Comparison of ENCODE assay signal across 13 mouse cellular contexts in genomic region chr3:137998491-137999223, GRCm38 (mm10). TPM values are rescaled to one million over a fixed set of nuclear protein-coding genes. Genes with fewer than 3 reads are reported as not detected.
A peak's percentile ranks its signal among the peaks of the same experiment; 100 is the strongest.
DNase-seq lines count a peak whose midpoint lies in the region; ATAC-seq and TF ChIP-seq lines count a peak whose summit lies in the region.
"Had no signal": no experiment of that assay in that cellular context is flagged by ENCODE, and none has a peak within 500 bp of the region (broad histone marks: within the 10 kb centered on the region; RNA-seq: fewer than 3 reads in every experiment).

No protein-coding gene starts in this region.

- H3K4me1 ChIP-seq in heart, embryonic 16.5 days (ENCODE audit: control insufficient read depth, insufficient read depth, low read length): peaks cover 50% of the 10 kb centered on the region
- peaks cover 10% of the 10 kb centered on the region for H3K4me1 ChIP-seq in spleen, adult 2 months (ENCODE audit: control insufficient read depth, insufficient read depth, insufficient read length)
- H3K4me1 ChIP-seq in midbrain, embryonic 16.5 days (ENCODE audit: control insufficient read depth, insufficient read depth, low read length): peaks cover 4% of the 10 kb centered on the region; the same call in 1 of the 2 replicates
- H3K4me1 ChIP-seq: liver, embryonic 12.5 days had no signal

- DNase-seq in heart, postnatal 36 days: no peak
- no peak for DNase-seq in spleen, adult 2 months (ENCODE audit: low read depth in 1 of 2, low spot score in 2 of 2)
- no peak for DNase-seq in spleen, postnatal 4 days (ENCODE audit: low spot score in 2 of 2)
- no peak for DNase-seq in layer of hippocampus, postnatal 36 days
- DNase-seq in gastrocnemius, postnatal 4 days (ENCODE audit: low spot score in 2 of 2): no peak
- DNase-seq: adrenal gland, postnatal 25 days; cerebellum, adult 2 months; layer of hippocampus, adult 9-11 months had no signal

- H3K4me2 ChIP-seq in heart, embryonic 16.5 days (ENCODE audit: low read depth, low read length): peak overlapping the region; percentile 27
- H3K4me2 ChIP-seq in midbrain, embryonic 16.5 days (ENCODE audit: low read length): peak overlapping the region; percentile 17
- H3K4me2 ChIP-seq: liver, embryonic 12.5 days; midbrain, embryonic 12.5 days had no signal

- H3K27ac ChIP-seq in heart, embryonic 16.5 days (ENCODE audit: low read length): peak overlapping the region; percentile 46
- no peak overlapping the region for H3K27ac ChIP-seq in spleen, adult 2 months (ENCODE audit: insufficient read depth, low read length)
- H3K27ac ChIP-seq in midbrain, embryonic 16.5 days (ENCODE audit: low read length): no peak overlapping the region
- H3K27ac ChIP-seq: liver, embryonic 12.5 days; midbrain, embryonic 12.5 days had no signal

- H3K4me3 ChIP-seq in heart, embryonic 16.5 days (ENCODE audit: low read length): no peak overlapping the region
- peak overlapping the region; percentile 46 for H3K4me3 ChIP-seq in spleen, adult 2 months (ENCODE audit: extremely low read depth, insufficient read depth, insufficient read length)
- no peak overlapping the region for H3K4me3 ChIP-seq in midbrain, embryonic 16.5 days (ENCODE audit: low read depth, low read length)
- H3K4me3 ChIP-seq: liver, embryonic 12.5 days; midbrain, embryonic 12.5 days had no signal

- H3K9ac ChIP-seq in heart, embryonic 16.5 days (ENCODE audit: low read length): peak overlapping the region; percentile 32
- H3K9ac ChIP-seq in midbrain, embryonic 16.5 days (ENCODE audit: low read depth, low read length): no peak overlapping the region
- H3K9ac ChIP-seq: liver, embryonic 12.5 days; midbrain, embryonic 12.5 days had no signal

- H3K9me3 ChIP-seq in heart, embryonic 16.5 days (replicated peaks; ENCODE audit: control insufficient read depth, low read length): no peaks in the 10 kb centered on the region
- no peaks in the 10 kb centered on the region for H3K9me3 ChIP-seq in midbrain, embryonic 16.5 days (replicated peaks; ENCODE audit: control insufficient read depth, low read length, poor library complexity, severe bottlenecking)
- H3K9me3 ChIP-seq: liver, embryonic 12.5 days; midbrain, embryonic 12.5 days had no signal

- TF ChIP-seq POLR2A in spleen, adult 2 months (IDR thresholded peaks at IDR 0.05; ENCODE audit: low read depth, low read length): no peak

- H3K36me3 ChIP-seq in heart, embryonic 16.5 days (ENCODE audit: control insufficient read depth, insufficient read depth): no peaks in the 10 kb centered on the region
- no peaks in the 10 kb centered on the region for H3K36me3 ChIP-seq in spleen, adult 2 months (ENCODE audit: control insufficient read depth, insufficient read depth, low read length)
- H3K36me3 ChIP-seq in midbrain, embryonic 16.5 days (ENCODE audit: control insufficient read depth, insufficient read depth, low read length): no peaks in the 10 kb centered on the region
- H3K36me3 ChIP-seq: liver, embryonic 12.5 days; midbrain, embryonic 12.5 days had no signal

- H3K27me3 ChIP-seq in heart, embryonic 16.5 days (ENCODE audit: control insufficient read depth, insufficient read depth, low read length): no peaks in the 10 kb centered on the region
- no peaks in the 10 kb centered on the region for H3K27me3 ChIP-seq in spleen, adult 2 months (ENCODE audit: control insufficient read depth, insufficient read depth, low read length)
- no peaks in the 10 kb centered on the region for H3K27me3 ChIP-seq in midbrain, embryonic 16.5 days (ENCODE audit: control insufficient read depth, insufficient read depth, low read depth, low read length)
- H3K27me3 ChIP-seq: midbrain, embryonic 12.5 days had no signal

- ATAC-seq in heart, embryonic 16.5 days (replicated peaks; ENCODE audit: extremely low read depth, insufficient read depth, low FRiP score): no peak
- peak; percentile 65 for ATAC-seq in granulocyte monocyte progenitor cell, adult 5-6 weeks (replicated peaks; ENCODE audit: poor library complexity, severe bottlenecking)
- ATAC-seq in midbrain, embryonic 16.5 days: no peak; the same call in 1 of the 2 replicates
- ATAC-seq: liver, embryonic 12.5 days had no signal

- intact Hi-C loops in heart, postnatal 36 days (cut with DNase I): no loop called here

- no peak for TF ChIP-seq CTCF in spleen, adult 2 months (IDR thresholded peaks at IDR 0.05; ENCODE audit: extremely low read depth, insufficient read depth, insufficient read length, insufficient replicate concordance)

- WGBS in heart, embryonic 16.5 days: 52% methylated on average over 14 of the region's 14 CpGs
- WGBS in spleen, adult 2 months: 8% methylated on average over 14 of the region's 14 CpGs
- WGBS in midbrain, embryonic 16.5 days: 49% methylated on average over 14 of the region's 14 CpGs

RNA-seq across cellular contexts. Expression of gene Dapp1, which starts 17.3 kb away (rescaled TPM):
- 17.3 and 22.8 TPM in 2 replicates for polyA plus RNA-seq in heart, embryonic 16.5 days (2015; fragmentation: Nextera tagmentation; extraction: Ambion mirVana)
- total RNA-seq in heart, postnatal 36 days (2021): 1 to 10 TPM; 4.5 to 5.1 TPM
- polyA plus RNA-seq in spleen, adult 2 months (2012; rRNA removed): 11.9 and 13.5 TPM in 2 replicates
- 116 and 120 TPM in 2 replicates for total RNA-seq in granulocyte monocyte progenitor cell, adult 5-6 weeks (2014; fragmentation: Nextera tagmentation)
- 125 and 126 TPM in 2 replicates for total RNA-seq in granulocyte monocyte progenitor cell, adult 5-6 weeks (2017)
- polyA plus RNA-seq in midbrain, embryonic 16.5 days (2015; fragmentation: Nextera tagmentation; extraction: Ambion mirVana): 1.5 and 2.7 TPM in 2 replicates
- total RNA-seq in layer of hippocampus, postnatal 36 days (2021): 1 to 10 TPM; 4.4 to 7.0 TPM
- total RNA-seq in gastrocnemius, postnatal 4 days (2021): 1 to 10 TPM; 2.6 to 3.4 TPM

Comparison
In these comparisons a context has a peak if more than half of its experiments do, and no peak if none do; other contexts are left out.
1. RNA of gene Dapp1, which starts 17.3 kb away (total RNA-seq): 116 to 126 TPM in granulocyte monocyte progenitor cell, adult 5-6 weeks; 4.4 to 7.0 TPM in layer of hippocampus, postnatal 36 days, 4.5 to 5.1 TPM in heart, postnatal 36 days and 2.6 to 3.4 TPM in gastrocnemius, postnatal 4 days; every median in the first group is over 10 times any median in the second.